Mouse (Mus musculus): ENCODE measurements around the gene Lhx9. TPM values are rescaled to one million over a fixed set of nuclear protein-coding genes. Genes with fewer than 3 reads are reported as not detected.

Lhx9 gene
- polyA plus RNA-seq, 1 experiment from 2014 or later = not detected

GRCm38 (mm10) chr1:138850161-138850539, 1.8 kb upstream of the Lhx9 start:
- Histone ChIP-seq H3K27ac (ENCODE audit: low read depth) (no peak overlapping the region), H3K27me3 (ENCODE audit: insufficient read depth, low read length) (peaks cover 53% of the 10 kb centered on the region), H3K4me3 (ENCODE audit: low read depth, low read length) (no peak overlapping the region), H3K4me1 (ENCODE audit: insufficient read depth) (no peaks in the 10 kb centered on the region), H3K9me3 (ENCODE audit: low read depth, low read length) (no peaks in the 10 kb centered on the region), H3K4me2 (no peak overlapping the region), H3K36me3 (ENCODE audit: insufficient read depth) (peaks cover 9% of the 10 kb centered on the region; the same call in 1 of the 2 replicates), H3K9ac (no peak overlapping the region)
- 49% methylated on average over 2 of the region's 4 CpGs for WGBS
- no peak for ATAC-seq (ENCODE audit: insufficient read depth)
- no peak for DNase-seq
- TF ChIP-seq CTCF (IDR thresholded peaks at IDR 0.05; ENCODE audit: low read depth) = no peak

- peaks cover 58% of the 10 kb centered on the region for H3K27me3 ChIP-seq (ENCODE audit: insufficient read depth, low read length)
- H3K27ac ChIP-seq (ENCODE audit: low read depth) = no peak overlapping the region
- H3K9me3 ChIP-seq (ENCODE audit: low read depth, low read length) = no peaks in the 10 kb centered on the region
- peaks cover 9% of the 10 kb centered on the region; the same call in 1 of the 2 replicates for H3K36me3 ChIP-seq (ENCODE audit: insufficient read depth)
- TF ChIP-seq CTCF (IDR thresholded peaks at IDR 0.05; ENCODE audit: low read depth) = no peak
- H3K4me2 ChIP-seq = no peak overlapping the region
- no peak overlapping the region for H3K4me3 ChIP-seq (ENCODE audit: low read depth, low read length)
- H3K4me1 ChIP-seq (ENCODE audit: insufficient read depth) = no peaks in the 10 kb centered on the region
- no peak for DNase-seq
- no peak overlapping the region for H3K9ac ChIP-seq
- no peak for ATAC-seq (ENCODE audit: insufficient read depth)
- WGBS = 8% methylated on average over 8 of the region's 8 CpGs
Measured at GRCm38 (mm10) chr1:138849531-138850160, 1.3 kb upstream of the Lhx9 start.

- TF ChIP-seq CTCF (IDR thresholded peaks at IDR 0.05; ENCODE audit: low read depth) = no peak
- H3K4me1 ChIP-seq (ENCODE audit: insufficient read depth) = no peaks in the 10 kb centered on the region
- H3K9me3 ChIP-seq (ENCODE audit: low read depth, low read length) = no peaks in the 10 kb centered on the region
- peak overlapping the region; percentile 58 for H3K4me2 ChIP-seq
- no peak overlapping the region for H3K27ac ChIP-seq (ENCODE audit: low read depth)
- under 1% methylated on average over 16 of the region's 16 CpGs for whole genome bisulfite sequencing
- peaks cover 9% of the 10 kb centered on the region; the same call in 1 of the 2 replicates for H3K36me3 ChIP-seq (ENCODE audit: insufficient read depth)
- no peak for DNase-seq
- no peak overlapping the region for H3K9ac ChIP-seq
- H3K27me3 ChIP-seq (ENCODE audit: insufficient read depth, low read length) = peaks cover 74% of the 10 kb centered on the region
- H3K4me3 ChIP-seq (ENCODE audit: low read depth, low read length) = peak overlapping the region; percentile 30
- ATAC-seq (ENCODE audit: insufficient read depth) = peak; percentile 13; the same call in 1 of the 2 replicates
Measured at GRCm38 (mm10) chr1:138848026-138848425, 351 bp downstream of the Lhx9 start.

- Histone ChIP-seq H3K4me2 (peak overlapping the region; percentile 29; the same call in 1 of the 2 replicates), H3K36me3 (ENCODE audit: insufficient read depth) (peaks cover 9% of the 10 kb centered on the region; the same call in 1 of the 2 replicates), H3K9me3 (ENCODE audit: low read depth, low read length) (no peaks in the 10 kb centered on the region), H3K4me3 (ENCODE audit: low read depth, low read length) (no peak overlapping the region), H3K27me3 (ENCODE audit: insufficient read depth, low read length) (peaks cover 81% of the 10 kb centered on the region), H3K27ac (ENCODE audit: low read depth) (no peak overlapping the region), H3K4me1 (ENCODE audit: insufficient read depth) (no peaks in the 10 kb centered on the region), H3K9ac (no peak overlapping the region)
- no peak for TF ChIP-seq CTCF (IDR thresholded peaks at IDR 0.05; ENCODE audit: low read depth)
- no peak for ATAC-seq (ENCODE audit: insufficient read depth)
- DNase-seq = no peak
- 1% methylated on average over 20 of the region's 21 CpGs for WGBS
Measured at GRCm38 (mm10) chr1:138847146-138847545, 1.2 kb downstream of the Lhx9 start.

- no peak overlapping the region for H3K27ac ChIP-seq (ENCODE audit: low read depth)
- H3K36me3 ChIP-seq (ENCODE audit: insufficient read depth) = peaks cover 7% of the 10 kb centered on the region; the same call in 1 of the 2 replicates
- H3K4me2 ChIP-seq = no peak overlapping the region
- DNase-seq = no peak
- H3K4me1 ChIP-seq (ENCODE audit: insufficient read depth) = 0 out of 2 replicates have a peak, but pooled peaks cover 2% of the 10 kb centered on the region
- no peak overlapping the region for H3K4me3 ChIP-seq (ENCODE audit: low read depth, low read length)
- TF ChIP-seq CTCF (IDR thresholded peaks at IDR 0.05; ENCODE audit: low read depth) = no peak
- no peaks in the 10 kb centered on the region for H3K9me3 ChIP-seq (ENCODE audit: low read depth, low read length)
- WGBS = 4% methylated on average over 9 of the region's 9 CpGs
- no peak overlapping the region for H3K9ac ChIP-seq
- no peak for ATAC-seq (ENCODE audit: insufficient read depth)
- peaks cover 86% of the 10 kb centered on the region for H3K27me3 ChIP-seq (ENCODE audit: insufficient read depth, low read length)
Measured at GRCm38 (mm10) chr1:138846581-138846980, 1.8 kb downstream of the Lhx9 start.

GRCm38 (mm10) chr1:138846131-138846530, 2.2 kb downstream of the Lhx9 start:
- DNase-seq (no peak), ATAC-seq (ENCODE audit: insufficient read depth) (no peak)
- Histone ChIP-seq H3K4me3 (ENCODE audit: low read depth, low read length) (no peak overlapping the region), H3K36me3 (ENCODE audit: insufficient read depth) (0 out of 2 replicates have a peak, but pooled peaks cover 3% of the 10 kb centered on the region), H3K9ac (no peak overlapping the region), H3K9me3 (ENCODE audit: low read depth, low read length) (no peaks in the 10 kb centered on the region), H3K27ac (ENCODE audit: low read depth) (no peak overlapping the region), H3K27me3 (ENCODE audit: insufficient read depth, low read length) (peaks cover 90% of the 10 kb centered on the region), H3K4me2 (no peak overlapping the region), H3K4me1 (ENCODE audit: insufficient read depth) (0 out of 2 replicates have a peak, but pooled peaks cover 6% of the 10 kb centered on the region)
- TF ChIP-seq CTCF (IDR thresholded peaks at IDR 0.05; ENCODE audit: low read depth) = no peak
- 3% methylated on average over 12 of the region's 12 CpGs for WGBS

- no peak overlapping the region for H3K27ac ChIP-seq (ENCODE audit: low read depth)
- 0 out of 2 replicates have a peak, but pooled peaks cover 6% of the 10 kb centered on the region for H3K4me1 ChIP-seq (ENCODE audit: insufficient read depth)
- WGBS = 17% methylated on average over 3 of the region's 3 CpGs
- H3K9me3 ChIP-seq (ENCODE audit: low read depth, low read length) = no peaks in the 10 kb centered on the region
- TF ChIP-seq CTCF (IDR thresholded peaks at IDR 0.05; ENCODE audit: low read depth) = no peak
- H3K4me2 ChIP-seq = no peak overlapping the region
- no peak overlapping the region for H3K4me3 ChIP-seq (ENCODE audit: low read depth, low read length)
- no peak overlapping the region for H3K9ac ChIP-seq
- no peak for DNase-seq
- no peaks in the 10 kb centered on the region for H3K36me3 ChIP-seq (ENCODE audit: insufficient read depth)
- peaks cover 93% of the 10 kb centered on the region for H3K27me3 ChIP-seq (ENCODE audit: insufficient read depth, low read length)
- no peak for ATAC-seq (ENCODE audit: insufficient read depth)
Measured at GRCm38 (mm10) chr1:138845481-138845880, 2.9 kb downstream of the Lhx9 start.

Measured in lung, embryonic 14.5 days (tissue).